Mouse (Mus musculus): ENCODE data around the gene Ctf1.

DNA sequence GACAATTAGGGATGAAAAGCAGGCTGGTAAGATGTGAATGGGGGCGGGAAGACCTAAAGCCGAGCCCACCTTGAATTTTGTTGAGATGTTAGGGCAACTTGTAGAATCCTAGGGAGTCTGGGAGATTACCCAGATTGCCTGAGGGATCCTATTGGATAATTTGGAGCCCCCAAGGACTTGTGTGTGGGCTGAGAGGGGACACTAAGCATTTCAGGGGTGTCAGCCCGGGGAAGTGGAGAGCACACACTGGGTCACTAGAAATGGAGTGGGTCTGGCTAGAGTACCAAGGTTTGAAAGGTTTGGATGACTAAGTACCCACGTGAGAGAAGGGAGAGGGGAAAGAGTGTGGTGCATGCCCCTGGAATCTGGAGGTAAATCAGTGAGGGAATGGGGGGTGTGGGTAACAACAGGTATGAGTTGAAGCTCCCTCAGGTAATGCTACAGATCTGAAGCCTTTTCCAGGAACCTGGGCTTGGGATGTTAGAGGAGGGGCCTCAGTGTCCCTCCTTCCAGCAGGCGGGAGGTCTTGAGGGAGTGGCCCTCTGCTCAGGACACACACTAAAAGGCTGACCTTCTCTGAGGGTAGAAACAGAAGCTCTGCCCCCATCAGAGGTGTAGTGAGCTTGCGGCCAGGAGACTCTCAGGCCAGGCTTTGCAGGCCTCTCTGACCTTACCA is 35.2 kb downstream of the Ctf1 start:
- no peak for TF ChIP-seq CTCF (IDR thresholded peaks at IDR 0.05; ENCODE audit: insufficient read depth, low read length)
- no peak for TF ChIP-seq POLR2A (IDR thresholded peaks at IDR 0.05; ENCODE audit: borderline replicate concordance, extremely low read depth, low read depth, low read length)

Measured in lung, adult 2 months (tissue).